Mouse (Mus musculus) bone marrow macrophage, adult 2 months (primary cell): ENCODE measurements at regions not wholly inside any gene's neighbourhood (a gene's known extent, or its start where the extent isn't known, plus 50 kb on each side); places are given as distances from the start of the nearest gene placed in this dataset.

Source experiments
- CTCF ChIP-seq: IDR thresholded peaks from 2 replicates; pipeline ENCODE4 v1.5.1; 2012; ENCODE audit warnings: low read depth, mild to moderate bottlenecking, low read length, moderate library complexity
- POLR2A ChIP-seq: IDR thresholded peaks from 2 replicates; pipeline ENCODE4 v1.6.1; 2012; ENCODE audit warnings: mild to moderate bottlenecking, low read depth, low read length, borderline replicate concordance

GRCm38 (mm10) chr6:99946481-99946880, 220.3 kb upstream of the Prok2 start:
- TF ChIP-seq POLR2A (no peak), CTCF (no peak)
